Mouse (Mus musculus) layer of hippocampus, postnatal 25 days (tissue): ENCODE data around the gene Exosc5. TPM values are rescaled to one million over a fixed set of nuclear protein-coding genes. Genes with fewer than 3 reads are reported as not detected.

Experiments
- DNase-seq, 2 experiments: peaks; one replicate each; pipeline ENCODE4 v3.0.0; 2022; ENCODE audit warnings: mixed read lengths in 2 of 2, low spot score in 1 of 2; ENCODE audit errors: extremely low spot score in 1 of 2
- total RNA-seq, 2 experiments: library from RNA; stranded (reverse); gene quantifications; 2 replicates each; pipeline ENCODE4 v1.2.3; 2021

Exosc5 gene
- total RNA-seq, 2 experiments from 2014 or later: 26.4 to 30.5 TPM

DNA sequence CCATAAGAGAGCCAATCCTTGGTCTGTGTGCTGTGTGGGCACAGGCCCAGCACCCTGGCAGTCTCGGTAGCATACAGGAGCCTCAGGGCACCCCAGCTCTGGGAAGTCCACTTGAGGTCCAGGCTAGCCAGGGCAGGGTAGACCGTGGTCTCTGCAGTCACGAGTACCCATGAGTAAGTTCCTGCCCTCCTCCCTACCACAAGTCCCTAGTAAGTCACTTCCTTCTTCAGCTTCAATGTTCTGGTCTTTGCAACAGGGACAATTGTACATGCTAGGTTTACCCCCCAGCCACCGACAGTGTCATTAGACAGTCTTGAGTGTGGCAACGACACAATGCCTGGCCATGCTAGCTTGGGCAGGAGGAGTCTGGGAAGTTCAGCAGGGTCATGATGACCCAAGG lies 26.3 kb upstream of the Exosc5 start:
- no peak for DNase-seq

DNA sequence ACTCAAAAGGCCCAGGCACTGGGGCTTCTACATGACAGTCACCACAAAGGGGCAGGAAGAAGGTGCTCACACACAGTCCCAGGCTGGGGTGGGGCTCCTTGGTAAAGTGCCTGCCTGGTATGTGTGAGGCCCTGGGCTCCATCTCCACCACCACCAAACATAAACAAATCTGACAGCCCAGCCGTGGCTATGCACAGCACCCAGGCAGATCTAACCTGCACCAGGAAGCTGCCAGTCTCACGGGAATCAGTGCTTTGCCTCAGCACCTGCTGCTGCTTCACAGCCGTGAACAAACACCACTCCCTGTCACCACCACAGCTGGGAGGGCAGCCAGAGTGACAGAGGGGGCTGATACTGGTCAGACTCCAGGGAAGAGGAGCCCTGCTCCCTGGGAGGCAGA lies 22.6 kb upstream of the Exosc5 start:
- DNase-seq: no peak

- DNase-seq: no peak
Measured at GRCm38 (mm10) chr7:25637099-25637498, 21.9 kb upstream of the Exosc5 start.

DNA sequence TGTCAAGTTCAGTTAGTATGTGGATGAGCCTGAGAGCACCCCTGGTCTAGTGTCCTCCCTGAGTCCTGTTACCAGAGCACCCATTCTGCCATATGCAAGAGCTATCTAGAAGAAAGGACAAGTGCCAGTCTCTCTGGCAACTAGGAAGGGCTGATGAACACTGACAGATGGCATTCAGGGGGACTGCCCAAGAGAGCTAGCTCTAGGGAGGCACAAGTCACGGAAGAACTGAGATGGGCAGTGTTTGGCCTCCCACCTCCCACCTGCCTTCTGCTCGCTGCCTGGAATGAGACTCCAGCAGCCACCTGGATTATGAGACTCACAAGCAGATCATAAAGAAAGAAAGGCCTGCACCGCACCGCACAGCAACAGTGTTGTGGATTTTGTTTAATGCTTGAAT lies 19.2 kb upstream of the Exosc5 start:
- no peak for DNase-seq

- DNase-seq: no peak
Measured at GRCm38 (mm10) chr7:25644136-25644535, 14.8 kb upstream of the Exosc5 start.

DNA sequence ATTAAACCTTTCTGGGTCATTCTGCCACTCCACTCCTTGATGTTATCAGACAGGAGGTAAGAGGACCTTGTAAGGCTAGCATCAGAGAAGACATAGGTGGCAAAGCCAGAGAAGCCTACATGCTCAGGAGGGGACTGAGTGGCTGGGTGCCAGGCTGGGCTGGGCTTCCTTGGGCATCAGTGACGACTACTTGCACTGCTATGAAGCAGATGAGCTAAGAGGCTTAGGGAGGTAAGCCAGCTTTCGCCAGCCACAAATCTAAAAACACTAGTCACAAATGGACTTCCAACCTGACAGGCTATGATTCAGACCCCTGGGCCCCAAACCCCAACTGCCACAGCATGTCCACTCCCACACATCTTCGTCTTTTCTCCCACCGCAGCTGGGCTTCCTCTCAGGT lies 14.3 kb upstream of the Exosc5 start:
- DNase-seq: no peak

GRCm38 (mm10) chr7:25645074-25645473 lies 13.9 kb upstream of the Exosc5 start:
- DNase-seq: no peak

DNA sequence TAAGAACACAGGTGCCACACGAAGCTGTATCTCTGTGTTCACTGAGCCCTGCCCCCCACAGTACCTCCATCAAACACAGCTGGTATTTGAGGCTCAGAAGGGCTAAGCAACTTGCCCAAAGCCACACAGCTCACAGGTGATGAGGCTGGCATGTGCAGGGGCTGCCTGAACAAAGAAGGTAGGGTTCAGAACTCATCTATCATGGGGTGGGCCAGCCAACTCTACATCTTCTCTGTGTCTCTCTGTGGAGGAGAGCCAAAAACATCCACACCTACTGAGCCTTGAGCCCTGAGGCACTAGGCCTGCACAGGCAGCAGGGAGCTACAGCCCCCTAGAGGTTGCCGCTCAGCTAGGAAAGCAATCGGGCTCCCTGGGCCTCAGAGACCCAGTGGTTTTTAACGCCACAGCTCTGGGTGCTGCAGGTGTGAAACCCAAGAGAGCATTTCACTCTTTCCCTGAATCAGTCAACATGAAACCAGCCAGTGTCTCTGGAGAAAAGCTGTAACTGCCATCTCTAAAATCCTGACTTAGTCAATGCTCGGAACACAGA lies 11.3 kb upstream of the Exosc5 start:
- DNase-seq: no peak

DNA sequence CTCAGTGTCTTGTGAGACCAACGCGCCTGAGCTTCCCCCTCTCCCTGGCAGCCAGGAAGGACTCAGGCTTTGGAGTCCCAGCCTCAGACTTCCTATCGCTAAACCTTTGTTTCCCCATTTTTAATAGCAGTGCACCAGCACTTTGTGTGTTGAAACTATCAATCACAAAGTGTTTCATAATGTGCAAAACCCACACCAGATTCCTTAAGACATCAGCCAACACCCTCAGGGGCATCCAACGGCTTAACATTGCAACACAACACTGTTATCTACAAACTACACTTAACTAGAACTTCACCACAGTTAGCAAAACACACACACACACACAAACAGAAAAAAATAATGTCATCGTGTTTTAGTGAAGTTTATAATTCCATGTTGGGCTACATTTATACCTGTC lies 9.1 kb upstream of the Exosc5 start:
- no peak for DNase-seq

- no peak for DNase-seq
Measured at GRCm38 (mm10) chr7:25651281-25651680, 7.7 kb upstream of the Exosc5 start.

- DNase-seq: no peak
Measured at GRCm38 (mm10) chr7:25652244-25652759, 6.7 kb upstream of the Exosc5 start.

DNA sequence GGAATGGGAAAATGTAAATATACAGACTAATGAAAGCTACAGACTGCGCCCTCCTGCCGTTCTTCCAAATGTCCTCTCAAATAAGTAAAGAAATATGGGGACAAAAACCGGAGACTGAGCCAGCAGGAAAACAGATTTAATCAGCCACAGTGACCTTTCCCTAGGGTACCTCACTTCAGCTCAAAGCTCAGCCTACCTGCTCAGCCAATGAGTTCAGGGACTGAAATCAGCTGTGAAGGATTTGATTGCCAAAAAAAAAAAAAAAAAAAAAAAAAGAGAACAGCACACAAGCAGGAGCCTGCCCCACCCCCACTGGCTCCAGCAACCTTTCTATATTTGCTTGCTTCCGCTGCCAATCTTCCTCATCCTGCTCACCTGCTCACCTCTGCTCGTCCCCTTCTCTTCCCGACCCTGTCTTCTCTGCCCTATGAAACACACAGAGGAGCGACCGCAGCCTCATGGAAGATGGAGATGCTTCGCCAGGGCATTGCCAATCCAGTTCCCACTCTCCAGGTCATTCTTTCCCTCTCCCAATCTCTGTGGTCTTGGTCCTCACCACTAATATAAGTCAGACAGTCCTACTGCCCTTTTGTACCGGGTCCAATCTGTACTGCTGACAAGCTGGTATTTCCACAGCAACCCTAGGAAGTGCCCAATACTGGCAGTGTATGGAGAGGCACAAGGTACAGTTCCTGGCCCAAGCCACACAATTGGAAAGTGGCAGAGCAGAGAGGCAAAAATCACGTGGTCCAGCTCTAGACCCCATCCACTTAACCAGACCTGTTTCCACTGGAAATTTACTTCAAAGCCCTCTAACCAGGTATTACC lies 3.1 kb upstream of the Exosc5 start:
- DNase-seq: no peak

- no peak for DNase-seq
Measured at GRCm38 (mm10) chr7:25657785-25658184, 1.2 kb upstream of the Exosc5 start.

GRCm38 (mm10) chr7:25666381-25666780 lies 7.4 kb downstream of the Exosc5 start:
- DNase-seq: no peak

DNA sequence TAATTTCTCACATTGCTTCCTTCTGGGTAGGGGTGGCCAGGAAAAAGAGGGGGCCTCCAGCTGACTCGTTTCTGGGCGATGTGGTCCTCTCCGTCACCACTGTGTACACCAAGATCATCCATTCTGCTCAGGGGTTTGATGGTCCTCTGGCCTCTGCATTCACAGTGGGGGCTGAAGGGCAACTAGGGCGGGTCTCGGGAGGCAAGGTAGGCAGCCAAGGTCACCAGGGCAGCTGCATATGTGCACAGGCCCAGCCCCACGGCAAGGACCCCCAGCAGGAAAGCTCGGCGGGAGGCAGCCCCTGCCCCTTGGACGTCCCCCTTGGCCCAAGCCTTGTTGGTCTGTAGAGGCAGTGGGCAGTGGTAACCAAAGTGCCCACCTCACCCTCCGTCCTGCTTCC lies 10.2 kb downstream of the Exosc5 start:
- no peak for DNase-seq

GRCm38 (mm10) chr7:25669631-25670030 lies 10.7 kb downstream of the Exosc5 start:
- no peak for DNase-seq

DNA sequence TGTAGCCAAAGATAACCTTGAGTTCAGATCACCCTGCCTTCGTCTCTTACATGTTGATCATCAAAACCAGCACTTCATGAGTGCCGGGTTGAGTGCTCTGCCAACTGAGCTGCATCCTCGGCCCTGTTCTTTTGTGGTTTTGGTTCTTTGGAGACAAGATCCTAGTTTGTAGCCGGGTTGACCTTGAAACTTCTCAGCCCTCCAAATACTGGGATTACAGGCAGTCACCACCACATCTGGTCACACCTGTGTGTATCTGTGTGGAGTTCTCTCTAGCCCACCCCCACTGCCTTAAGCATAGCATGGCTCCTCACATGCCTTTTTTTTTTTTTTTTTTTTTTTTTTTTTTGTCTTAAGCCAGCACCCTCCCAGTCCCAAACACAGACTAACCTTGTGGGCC lies 11.1 kb downstream of the Exosc5 start:
- DNase-seq: no peak

DNA sequence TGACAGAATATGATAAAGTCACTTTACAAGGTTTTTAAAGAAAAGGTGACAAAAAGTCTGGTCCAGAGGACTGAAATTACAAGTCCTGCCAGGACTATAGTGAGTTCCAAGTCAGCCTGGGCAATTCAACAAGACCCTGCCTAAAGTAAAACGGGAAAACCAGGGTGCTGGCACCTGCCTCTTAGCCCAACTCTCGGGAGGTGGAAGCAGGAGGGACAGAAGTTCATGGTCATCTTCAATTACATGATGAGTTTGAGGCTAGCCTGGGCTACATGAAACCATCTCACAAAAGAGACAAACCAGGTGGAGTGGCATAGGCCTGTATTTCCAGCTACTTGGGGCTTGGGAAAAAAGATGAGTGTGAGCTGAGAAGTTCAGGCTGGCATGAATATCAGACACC lies 12.7 kb downstream of the Exosc5 start:
- no peak for DNase-seq

DNA sequence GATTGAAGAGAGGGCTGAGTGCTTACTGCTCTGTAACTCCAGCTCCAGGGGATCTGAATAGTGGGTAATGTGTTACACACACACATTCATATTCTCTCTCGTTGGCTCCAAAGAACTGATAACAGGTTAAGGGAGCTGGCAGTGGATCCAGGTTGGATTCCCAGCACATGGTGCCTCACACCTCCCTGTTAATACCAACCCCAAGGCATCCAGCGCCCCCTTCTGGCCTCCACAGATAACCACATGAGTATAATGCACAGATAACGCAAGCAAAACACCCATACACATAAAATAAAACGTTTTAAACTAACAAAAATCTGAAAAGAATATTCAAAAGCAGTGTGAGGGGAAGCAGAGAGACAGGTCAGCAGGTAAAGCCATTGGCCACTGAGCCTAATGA lies 13.5 kb downstream of the Exosc5 start:
- no peak for DNase-seq

- DNase-seq: no peak
Measured at GRCm38 (mm10) chr7:25674297-25674696, 15.3 kb downstream of the Exosc5 start.

- no peak for DNase-seq
Measured at GRCm38 (mm10) chr7:25674719-25675300, 15.8 kb downstream of the Exosc5 start, which contains the start of gene Tmem91. TSS of gene Tmem91 (minus strand) at chr7:25675166.

- DNase-seq: no peak
Measured at GRCm38 (mm10) chr7:25675405-25675804, 16.4 kb downstream of the Exosc5 start.
